Mouse (Mus musculus) mouse trophoblast stem cell (cell line): ENCODE results near the gene Znrf4.

Source experiments
- in situ Hi-C, 2 experiments: fragments of 300-500 bp; cut with MseI, MboI; formaldehyde crosslinking; loops; 2 replicates in 1 of 2; 3 replicates in 1 of 2; pipeline ENCODE4 v1.15.1; 2025

Gene Znrf4

DNA sequence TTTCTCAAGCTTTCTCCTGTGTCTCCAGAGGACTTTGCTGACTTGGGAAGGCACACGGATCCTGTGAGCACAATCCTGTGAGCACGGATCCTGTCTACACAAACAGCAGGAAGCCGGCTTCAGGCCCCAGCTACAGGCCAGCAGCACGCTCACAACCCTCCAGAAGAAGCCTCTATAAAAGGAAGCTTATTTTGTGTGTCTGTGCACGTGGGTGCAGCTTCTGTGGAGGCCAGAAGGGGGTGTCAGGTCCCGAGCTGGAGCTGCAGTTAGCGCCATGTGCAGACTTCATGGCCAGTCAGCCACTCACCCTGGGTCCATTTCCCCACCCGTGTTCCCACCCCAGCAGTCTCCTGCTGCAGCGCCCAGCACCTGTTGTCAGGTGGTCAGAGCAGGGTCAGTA lies 43.9 kb downstream of the Znrf4 start:
- in situ Hi-C loops: no loop called here

DNA sequence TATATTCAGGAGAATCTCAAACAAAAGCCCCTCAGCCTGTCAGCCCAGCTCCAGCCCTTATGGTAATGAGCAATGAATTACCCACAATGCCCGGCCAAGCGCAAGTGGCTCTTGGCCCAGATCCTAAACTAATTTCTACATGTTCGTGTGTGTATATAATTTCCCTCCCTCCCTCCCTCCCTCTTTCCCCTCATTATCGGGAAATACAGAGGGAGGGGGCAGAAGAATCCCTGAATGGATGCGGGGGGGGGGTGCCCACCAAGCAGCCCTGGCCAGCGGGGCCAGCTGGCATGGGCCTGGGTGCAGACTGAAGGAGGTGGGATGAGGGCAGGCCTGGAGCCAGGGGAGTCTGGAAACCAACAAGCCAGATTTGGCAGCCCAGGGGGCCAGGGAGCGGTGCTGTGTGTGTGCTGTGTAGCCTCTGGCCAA lies 44.8 kb downstream of the Znrf4 start:
- in situ Hi-C loops: no loop called here

DNA sequence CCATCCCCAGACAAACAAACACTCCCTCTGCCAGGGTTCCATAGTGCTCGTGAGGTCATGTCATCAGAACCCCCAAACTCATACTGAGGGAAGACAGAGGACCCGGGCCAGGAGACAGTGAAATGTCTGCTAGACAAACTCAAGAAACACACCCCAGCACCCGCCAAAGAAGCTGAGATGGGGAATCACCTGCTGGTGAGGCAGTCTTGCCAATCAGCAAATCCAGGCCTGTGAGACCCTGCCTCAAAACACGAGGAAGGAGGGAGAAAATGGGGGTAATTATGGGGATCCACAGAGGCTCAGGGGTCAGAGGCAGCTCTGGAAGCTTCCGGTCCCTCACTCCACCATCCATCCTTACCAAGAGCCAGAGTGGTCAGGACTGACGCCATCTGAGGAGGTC lies 45.5 kb downstream of the Znrf4 start:
- in situ Hi-C loops: no loop called here

DNA sequence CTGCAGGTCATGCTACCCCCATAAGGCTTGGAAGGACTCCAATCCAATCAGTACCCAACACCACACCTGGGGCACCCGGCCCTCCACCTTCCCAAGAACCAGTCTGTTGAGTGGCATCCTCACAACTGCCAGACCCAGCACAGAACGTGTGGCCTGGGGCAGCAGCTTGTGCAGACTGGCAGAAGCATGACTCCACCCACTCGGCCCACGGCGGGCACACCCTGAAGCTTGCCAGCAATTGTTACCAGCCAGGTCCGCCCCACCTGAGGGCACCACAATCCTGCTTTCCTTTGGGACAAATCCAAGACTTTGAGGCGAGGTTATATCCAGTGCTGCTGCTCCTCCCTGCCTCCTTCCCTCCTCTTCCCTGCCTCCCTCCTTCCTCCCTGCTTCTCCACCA lies 47.4 kb downstream of the Znrf4 start:
- in situ Hi-C loops: no loop called here

DNA sequence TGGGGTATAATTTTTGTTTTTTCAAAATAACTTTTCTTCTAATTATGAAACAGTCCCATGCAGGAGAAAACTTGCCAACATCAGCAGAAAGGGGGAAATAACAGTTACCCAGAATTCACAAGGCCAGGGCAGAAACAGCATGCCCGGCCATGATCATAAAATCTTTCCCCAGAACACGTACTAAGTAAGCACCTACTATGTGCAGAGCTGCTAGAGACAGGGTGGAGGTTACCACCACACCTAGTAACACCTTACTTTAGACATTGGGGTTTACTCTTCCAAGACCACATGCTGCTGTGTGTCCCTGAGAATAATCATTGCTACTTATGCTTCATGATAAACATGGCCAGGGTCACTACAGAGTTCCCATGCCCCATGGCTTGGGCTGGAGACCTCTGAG lies 47.9 kb downstream of the Znrf4 start:
- in situ Hi-C loops: no loop called here

DNA sequence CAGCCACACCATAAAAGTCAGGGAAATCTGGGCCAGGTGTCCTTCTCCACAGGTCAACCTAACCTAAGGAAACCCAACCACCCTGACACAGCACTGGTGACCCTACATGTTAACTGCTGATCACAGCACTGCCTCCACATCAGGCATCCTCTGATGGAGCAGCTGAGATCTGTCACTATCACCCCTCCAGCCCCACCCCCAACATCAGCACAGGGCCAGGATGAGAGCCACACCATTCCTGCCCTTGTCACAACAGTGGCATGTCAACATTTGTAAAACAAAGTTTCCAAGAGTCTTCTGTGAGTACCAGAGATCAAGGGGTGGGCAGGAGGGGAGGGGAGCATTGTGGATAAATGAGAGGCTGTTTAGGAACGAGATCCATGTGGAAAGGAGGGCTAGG lies 48.7 kb downstream of the Znrf4 start:
- in situ Hi-C loops: no loop called here

DNA sequence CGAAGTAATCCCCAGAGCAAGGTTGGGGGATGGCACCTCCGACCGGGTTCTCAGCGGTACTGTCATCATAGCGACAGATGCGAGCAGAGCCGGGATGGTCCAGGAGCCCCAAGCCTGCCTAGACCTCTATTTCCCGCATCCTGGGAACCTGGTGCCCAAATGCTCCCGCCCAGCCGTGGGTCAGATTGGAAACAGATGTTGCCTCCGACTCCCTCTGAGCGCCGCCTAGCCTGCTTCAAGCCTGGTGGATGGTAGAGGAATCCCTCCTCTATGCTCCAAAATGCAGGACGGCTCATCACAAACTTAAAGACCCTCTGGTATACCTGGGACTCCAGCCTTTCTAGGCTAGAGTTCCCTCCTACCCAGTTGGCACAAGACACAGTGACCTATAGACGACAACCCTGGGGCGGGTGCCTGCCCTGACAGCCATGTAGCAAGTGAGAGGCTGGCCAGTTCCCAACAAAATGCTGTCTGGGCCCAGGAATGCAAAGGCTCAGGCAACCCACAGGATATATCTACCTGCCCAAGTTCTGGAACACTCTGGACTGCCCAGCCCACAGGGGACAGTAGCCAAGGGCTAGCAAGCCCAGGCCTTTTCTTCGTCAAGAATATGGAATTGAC lies 49.3 kb downstream of the Znrf4 start:
- in situ Hi-C loops: no loop called here

DNA sequence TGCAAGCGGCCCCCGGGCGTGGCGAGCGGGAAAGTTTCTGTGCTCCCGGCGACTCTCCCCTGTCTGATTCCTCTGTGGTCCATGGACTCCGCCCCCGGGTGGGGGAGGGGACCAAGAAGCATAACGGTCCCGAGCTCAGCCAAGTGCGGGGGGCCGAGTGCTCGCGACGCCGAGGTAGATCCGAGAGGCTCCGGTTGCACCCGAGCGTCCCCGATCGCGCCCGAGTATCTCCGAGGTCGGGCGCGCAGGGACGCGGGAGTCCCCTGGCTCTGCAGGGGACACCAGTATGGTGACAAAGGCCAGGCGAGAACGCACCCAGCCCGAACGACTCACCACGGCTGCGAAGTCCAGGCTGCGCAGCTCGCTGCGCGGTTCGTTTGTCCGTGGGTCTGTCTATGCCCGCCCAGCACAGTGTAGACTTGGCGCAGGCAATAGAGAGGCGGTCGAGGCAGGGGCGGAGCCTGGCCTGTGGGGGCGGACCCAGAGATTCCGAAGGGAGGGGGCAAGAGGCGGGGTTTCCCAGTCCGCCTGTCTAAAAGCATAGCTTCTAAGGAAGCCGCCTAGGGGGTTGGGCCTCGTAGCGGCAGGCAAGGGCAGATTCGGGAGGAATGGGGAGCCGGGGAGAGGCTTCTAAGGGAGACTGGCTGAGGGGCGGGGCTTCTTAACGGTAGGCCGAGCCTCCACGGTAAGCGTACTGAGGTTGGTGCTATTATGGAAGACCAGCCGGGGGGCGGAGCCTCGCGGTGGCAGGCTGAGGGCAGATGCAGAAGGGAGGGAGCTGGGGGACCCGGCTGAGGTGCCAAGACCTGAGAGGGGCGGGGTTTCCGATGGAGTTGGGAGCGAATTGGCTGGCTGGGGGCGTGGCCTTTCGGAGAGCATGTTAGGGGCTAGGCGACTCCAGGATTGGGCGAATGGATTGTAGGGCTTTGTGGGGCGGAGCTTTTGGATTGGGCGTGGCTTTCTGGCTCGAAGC lies 50.2 kb downstream of the Znrf4 start:
- in situ Hi-C loops: no loop called here
